Mouse (Mus musculus) limb, embryonic 15.5 days (tissue): ENCODE measurements around the gene Syk. TPM values are rescaled to one million over a fixed set of nuclear protein-coding genes. Genes with fewer than 3 reads are reported as not detected.

Experiments
- ATAC-seq: fragments of 200-750 bp; cut with Nextera tagmentation; 2 replicates; pipeline ENCODE4 v1.8.0; 2017; ENCODE audit warnings: low read depth, moderate TSS enrichment; ENCODE audit not compliant: insufficient number of reproducible peaks, low FRiP score, low TSS enrichment
- H3K27ac ChIP-seq: fragments of 300-500 bp; sonication (generic); 2 replicates; pipeline ENCODE4 v1.5.1; 2015; ENCODE audit warnings: moderate library complexity, mild to moderate bottlenecking, inconsistent platforms
- H3K27me3 ChIP-seq: fragments of 300-500 bp; sonication (generic); 2 replicates; pipeline ENCODE4 v1.6.1; 2015; ENCODE audit warnings: inconsistent platforms
- H3K36me3 ChIP-seq: fragments of 300-500 bp; sonication (generic); 2 replicates; pipeline ENCODE4 v1.6.1; 2015; ENCODE audit warnings: inconsistent platforms
- H3K4me1 ChIP-seq: fragments of 300-500 bp; sonication (generic); 2 replicates; pipeline ENCODE4 v1.6.1; 2015; ENCODE audit warnings: inconsistent platforms
- H3K4me2 ChIP-seq: fragments of 300-500 bp; sonication (generic); 2 replicates; pipeline ENCODE4 v1.6.1; 2015; ENCODE audit warnings: mild to moderate bottlenecking, inconsistent platforms
- H3K4me3 ChIP-seq: fragments of 300-500 bp; sonication (generic); 2 replicates; pipeline ENCODE4 v1.5.1; 2015; ENCODE audit warnings: mild to moderate bottlenecking, inconsistent platforms
- H3K9ac ChIP-seq: fragments of 300-500 bp; sonication (generic); 2 replicates; pipeline ENCODE4 v1.6.1; 2015; ENCODE audit warnings: inconsistent platforms
- H3K9me3 ChIP-seq: fragments of 300-500 bp; sonication (generic); 2 replicates; pipeline ENCODE4 v1.6.1; 2016; ENCODE audit warnings: inconsistent platforms
- WGBS: fragments of 180-500 bp; shearing (Covaris S2); methylation state at CpG from one replicate; pipeline ENCODE4 v1.1.7; 2015; 5-methylcytosine and 5-hydroxymethylcytosine counted together
- polyA plus RNA-seq: library from polyadenylated mRNA; unstranded; fragments of >200 nt; fragmentation: Nextera tagmentation; extraction: Ambion mirVana; gene quantifications from 2 replicates; pipeline ENCODE4 v1.2.1, GENCODE M21; 2015

Gene Syk
- polyA plus RNA-seq, 1 experiment from 2014 or later = 2.9 TPM

DNA sequence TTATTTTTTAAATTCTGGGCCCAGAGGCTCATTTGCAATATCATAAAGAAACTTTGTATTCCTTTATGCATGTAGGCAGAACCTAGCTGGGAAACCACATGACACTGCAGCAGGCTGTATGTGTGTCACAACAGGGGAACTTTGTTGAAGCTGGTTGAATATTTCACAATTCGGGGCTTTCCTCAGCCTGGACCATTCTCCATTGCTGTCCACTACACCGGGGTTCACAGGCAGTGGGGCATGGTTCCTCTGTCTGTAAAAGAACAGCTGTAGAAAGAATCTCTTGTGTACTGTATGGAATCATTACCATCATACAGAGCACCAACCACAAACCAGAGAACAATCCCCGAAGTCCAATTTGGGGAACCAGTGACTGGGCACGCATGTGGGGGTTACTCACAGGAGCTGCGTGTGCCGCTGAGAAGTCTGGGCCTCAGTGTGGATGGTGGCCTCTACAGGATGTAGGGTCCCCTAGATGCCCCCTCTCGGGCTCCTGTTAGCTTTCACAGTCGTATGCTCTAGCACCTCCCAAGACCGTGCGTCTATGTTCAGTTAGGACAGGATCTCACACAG, 53.3 kb downstream of the Syk start:
- ATAC-seq = no peak
- Histone ChIP-seq H3K4me2 (no peak overlapping the region), H3K4me1 (no peaks in the 10 kb centered on the region), H3K27me3 (no peaks in the 10 kb centered on the region), H3K36me3 (no peaks in the 10 kb centered on the region), H3K4me3 (no peak overlapping the region), H3K9me3 (no peaks in the 10 kb centered on the region), H3K9ac (no peak overlapping the region), H3K27ac (no peak overlapping the region)
- whole genome bisulfite sequencing = 83% methylated on average over 10 of the region's 10 CpGs

- Histone ChIP-seq H3K9ac (no peak overlapping the region), H3K27me3 (no peaks in the 10 kb centered on the region), H3K4me1 (no peaks in the 10 kb centered on the region), H3K4me2 (no peak overlapping the region), H3K4me3 (no peak overlapping the region), H3K36me3 (no peaks in the 10 kb centered on the region), H3K9me3 (no peaks in the 10 kb centered on the region), H3K27ac (no peak overlapping the region)
- 69% methylated on average over 3 of the region's 3 CpGs for WGBS
- no peak for ATAC-seq
Measured at GRCm38 (mm10) chr13:52646566-52646965, 63.6 kb downstream of the Syk start.

- Histone ChIP-seq H3K4me2 (no peak overlapping the region), H3K27me3 (no peaks in the 10 kb centered on the region), H3K4me1 (no peaks in the 10 kb centered on the region), H3K4me3 (no peak overlapping the region), H3K27ac (no peak overlapping the region), H3K9ac (no peak overlapping the region), H3K9me3 (no peaks in the 10 kb centered on the region), H3K36me3 (no peaks in the 10 kb centered on the region)
- WGBS = 61% methylated on average over 11 of the region's 11 CpGs
- no peak for ATAC-seq
Measured at GRCm38 (mm10) chr13:52647996-52648712, 65.2 kb downstream of the Syk start.

DNA sequence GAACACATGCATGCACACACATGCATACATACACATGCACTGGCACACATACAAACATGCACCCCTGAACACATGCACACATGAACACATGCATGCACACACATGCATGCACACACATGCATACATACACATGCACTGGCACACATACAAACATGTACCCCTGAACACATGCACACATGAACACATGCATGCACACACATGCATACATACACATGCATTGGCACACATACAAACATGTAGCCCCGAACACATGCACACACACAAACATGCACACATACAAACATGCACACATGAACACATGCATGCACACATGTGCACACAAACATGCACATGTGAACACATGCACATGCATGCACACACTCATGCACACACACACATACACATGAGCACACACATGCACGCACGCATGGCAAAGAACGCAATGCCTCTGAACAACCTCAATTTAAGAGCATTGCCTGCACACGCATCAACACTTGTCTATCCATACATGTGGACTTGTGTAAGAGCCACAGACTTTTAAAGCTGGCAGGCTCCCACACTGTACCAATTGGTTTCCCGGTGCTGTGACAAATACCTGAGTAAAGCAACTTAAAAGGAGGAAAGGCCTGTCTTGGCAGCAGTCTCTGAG, 66.9 kb downstream of the Syk start:
- 89% methylated on average over 6 of the region's 6 CpGs for WGBS

DNA sequence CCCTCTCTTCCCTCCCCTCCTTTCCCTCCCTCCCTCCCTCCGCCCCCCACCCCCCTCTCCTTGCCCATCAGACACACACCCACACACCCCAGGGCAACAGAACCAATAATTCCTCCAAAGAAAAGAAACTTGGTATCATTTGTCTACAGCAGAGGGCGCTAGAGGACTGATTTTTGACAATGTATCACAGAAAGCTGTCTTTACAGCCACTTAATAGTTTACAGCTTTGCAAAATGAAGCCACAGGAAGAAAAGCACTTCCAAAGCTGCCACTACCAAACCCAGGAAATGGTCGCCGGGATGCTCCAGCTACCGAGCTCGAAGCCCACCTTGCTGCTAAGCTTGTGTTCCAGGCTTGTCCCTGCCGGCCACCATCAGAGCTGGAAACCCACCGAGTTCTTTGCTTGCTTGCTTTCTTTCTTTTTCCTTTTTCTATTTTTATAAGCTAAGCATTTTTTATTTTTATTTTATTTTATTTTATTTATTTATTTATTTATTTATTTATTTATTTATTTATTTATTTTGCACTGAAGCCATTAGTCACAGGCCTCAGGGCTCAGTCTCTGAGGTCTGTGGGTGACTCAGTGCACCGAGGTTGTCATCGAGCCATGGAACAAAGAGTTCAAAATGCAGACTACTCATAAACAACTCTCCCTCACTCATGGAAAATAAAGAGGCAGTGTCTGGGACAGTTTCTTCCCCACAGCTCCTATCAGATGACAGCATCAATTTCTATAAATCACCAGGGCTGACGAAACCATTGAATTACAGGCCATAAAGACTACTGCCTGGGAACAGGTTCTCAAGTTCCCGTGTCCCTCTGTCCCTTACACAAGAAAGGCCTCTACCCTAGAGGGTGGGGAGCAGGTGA, 68.6 kb downstream of the Syk start:
- no peak overlapping the region for H3K9ac ChIP-seq
- 0 out of 2 replicates have a peak overlapping the region, but pooled peaks have one; percentile 25 for H3K4me2 ChIP-seq
- 0 out of 2 replicates have a peak overlapping the region, but pooled peaks have one; percentile 27 for H3K27ac ChIP-seq
- no peak overlapping the region for H3K4me3 ChIP-seq
- 25% methylated on average over 11 of the region's 12 CpGs for WGBS
- no peaks in the 10 kb centered on the region for H3K36me3 ChIP-seq
- peaks cover 16% of the 10 kb centered on the region for H3K27me3 ChIP-seq
- no peaks in the 10 kb centered on the region for H3K9me3 ChIP-seq
- H3K4me1 ChIP-seq = no peaks in the 10 kb centered on the region
- no peak for ATAC-seq

More for the DNA sequence above, 66.9 kb downstream of the Syk start:
- Histone ChIP-seq H3K9me3 (no peaks in the 10 kb centered on the region), H3K4me3 (no peak overlapping the region), H3K4me2 (no peak overlapping the region), H3K27ac (no peak overlapping the region), H3K27me3 (0 out of 2 replicates have a peak, but pooled peaks cover 5% of the 10 kb centered on the region), H3K36me3 (no peaks in the 10 kb centered on the region), H3K9ac (no peak overlapping the region), H3K4me1 (no peaks in the 10 kb centered on the region)
- no peak for ATAC-seq

GRCm38 (mm10) chr13:52652253-52652628, 69.3 kb downstream of the Syk start:
- ATAC-seq = no peak
- Histone ChIP-seq H3K9me3 (no peaks in the 10 kb centered on the region), H3K4me3 (no peak overlapping the region), H3K4me2 (no peak overlapping the region), H3K4me1 (no peaks in the 10 kb centered on the region), H3K27me3 (peaks cover 18% of the 10 kb centered on the region), H3K9ac (no peak overlapping the region), H3K27ac (0 out of 2 replicates have a peak overlapping the region, but pooled peaks have one; percentile 27), H3K36me3 (no peaks in the 10 kb centered on the region)
- WGBS = 54% methylated on average over 8 of the region's 8 CpGs

GRCm38 (mm10) chr13:52654081-52654829, 71.3 kb downstream of the Syk start:
- Histone ChIP-seq H3K9ac (no peak overlapping the region), H3K4me1 (no peaks in the 10 kb centered on the region; the same call in 1 of the 2 replicates), H3K36me3 (no peaks in the 10 kb centered on the region), H3K4me3 (no peak overlapping the region), H3K4me2 (no peak overlapping the region), H3K27me3 (peaks cover 20% of the 10 kb centered on the region), H3K27ac (no peak overlapping the region), H3K9me3 (no peaks in the 10 kb centered on the region)
- no peak for ATAC-seq
- 64% methylated on average over 12 of the region's 12 CpGs for WGBS

GRCm38 (mm10) chr13:52654830-52655308, 71.9 kb downstream of the Syk start:
- Histone ChIP-seq H3K9ac (no peak overlapping the region), H3K9me3 (no peaks in the 10 kb centered on the region), H3K4me2 (no peak overlapping the region), H3K4me1 (no peaks in the 10 kb centered on the region; the same call in 1 of the 2 replicates), H3K36me3 (no peaks in the 10 kb centered on the region), H3K4me3 (no peak overlapping the region), H3K27ac (no peak overlapping the region), H3K27me3 (peaks cover 22% of the 10 kb centered on the region)
- 46% methylated on average over 9 of the region's 9 CpGs for WGBS
- no peak for ATAC-seq

- Histone ChIP-seq H3K4me2 (no peak overlapping the region), H3K9ac (no peak overlapping the region), H3K36me3 (no peaks in the 10 kb centered on the region), H3K4me3 (no peak overlapping the region), H3K27me3 (peaks cover 22% of the 10 kb centered on the region), H3K27ac (no peak overlapping the region), H3K4me1 (no peaks in the 10 kb centered on the region; the same call in 1 of the 2 replicates), H3K9me3 (no peaks in the 10 kb centered on the region)
- 0 out of 2 replicates have a peak, but pooled peaks have one; percentile 48 for ATAC-seq
- WGBS = 87% methylated on average over 7 of the region's 7 CpGs
Measured at GRCm38 (mm10) chr13:52657966-52658365, 75.0 kb downstream of the Syk start.

DNA sequence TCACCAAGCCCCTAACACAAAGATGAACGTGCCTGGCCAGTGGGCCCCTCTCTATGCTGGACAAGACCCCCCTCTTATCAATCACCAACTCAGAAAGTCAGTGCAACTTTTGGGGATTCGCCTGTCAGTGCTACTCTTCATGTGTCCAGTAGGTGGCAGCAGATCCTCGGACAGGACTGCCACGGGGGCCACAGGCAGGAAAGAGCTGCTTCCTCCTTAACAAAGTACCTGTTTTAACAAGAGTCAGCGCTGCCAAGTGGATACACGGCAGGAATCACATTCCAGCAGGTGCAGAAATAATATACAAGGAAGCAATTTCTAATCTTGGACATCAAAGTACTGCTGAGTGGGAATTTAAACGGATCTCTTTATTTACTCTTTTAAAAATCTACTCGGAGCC, 75.5 kb downstream of the Syk start:
- no peak overlapping the region for H3K4me2 ChIP-seq
- H3K9me3 ChIP-seq = no peaks in the 10 kb centered on the region
- peaks cover 22% of the 10 kb centered on the region for H3K27me3 ChIP-seq
- 11% methylated on average over 8 of the region's 8 CpGs for WGBS
- no peak overlapping the region for H3K27ac ChIP-seq
- no peaks in the 10 kb centered on the region for H3K36me3 ChIP-seq
- no peaks in the 10 kb centered on the region; the same call in 1 of the 2 replicates for H3K4me1 ChIP-seq
- no peak overlapping the region for H3K4me3 ChIP-seq
- H3K9ac ChIP-seq = no peak overlapping the region
- no peak for ATAC-seq

DNA sequence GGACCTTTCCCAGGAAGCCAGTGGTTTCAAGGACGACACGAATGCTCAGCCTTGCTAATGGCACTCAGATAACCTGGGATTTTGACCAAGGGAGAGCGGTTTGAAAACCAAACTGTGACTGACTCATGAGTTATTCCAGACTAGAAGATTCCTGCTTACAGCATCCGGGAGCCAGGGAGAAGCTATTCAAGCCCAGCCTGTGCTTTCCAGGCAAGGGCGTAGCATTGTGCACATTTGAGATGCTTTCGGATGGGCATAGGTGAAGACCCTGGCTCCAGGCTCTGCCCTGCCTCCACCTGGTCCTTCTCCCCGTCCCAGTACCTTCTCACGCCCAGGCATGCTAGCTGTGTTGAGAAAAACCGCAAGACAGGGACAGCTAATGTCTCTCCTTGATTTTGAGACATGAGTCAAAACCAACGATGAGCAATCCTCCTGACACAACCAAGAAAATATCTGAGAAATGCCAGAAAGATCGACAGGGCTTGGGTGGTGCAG, 76.2 kb downstream of the Syk start:
- Histone ChIP-seq H3K4me3 (no peak overlapping the region), H3K9ac (no peak overlapping the region), H3K9me3 (no peaks in the 10 kb centered on the region), H3K4me2 (no peak overlapping the region), H3K27ac (no peak overlapping the region), H3K4me1 (no peaks in the 10 kb centered on the region; the same call in 1 of the 2 replicates), H3K36me3 (no peaks in the 10 kb centered on the region), H3K27me3 (peaks cover 22% of the 10 kb centered on the region)
- ATAC-seq = no peak
- WGBS = 80% methylated on average over 11 of the region's 11 CpGs
